Mouse (Mus musculus): ENCODE results near the gene Fat4.
A peak's percentile ranks its signal among the peaks of the same experiment; 100 is the strongest.

Fat4 gene

DNA sequence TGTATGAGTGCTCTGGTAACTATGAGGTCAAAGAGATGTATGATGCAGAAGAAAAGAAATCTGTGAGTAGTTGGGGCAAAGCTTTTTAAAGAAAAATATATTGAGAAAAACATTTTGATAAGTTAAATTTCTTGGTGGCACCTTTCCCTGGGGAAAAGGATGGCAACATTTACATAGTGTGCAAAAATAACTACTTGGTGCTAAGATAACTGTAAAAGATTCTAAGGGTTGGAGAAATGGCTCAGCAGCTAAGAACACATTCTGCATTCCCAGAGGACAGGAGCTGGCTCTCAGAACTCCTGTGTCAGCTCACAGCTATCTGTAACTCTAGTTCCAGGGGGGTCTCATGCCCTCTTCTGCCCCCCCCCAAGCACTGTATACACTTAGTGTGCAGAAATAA lies 99.6 kb downstream of the Fat4 start:
- no peak for DNase-seq

DNA sequence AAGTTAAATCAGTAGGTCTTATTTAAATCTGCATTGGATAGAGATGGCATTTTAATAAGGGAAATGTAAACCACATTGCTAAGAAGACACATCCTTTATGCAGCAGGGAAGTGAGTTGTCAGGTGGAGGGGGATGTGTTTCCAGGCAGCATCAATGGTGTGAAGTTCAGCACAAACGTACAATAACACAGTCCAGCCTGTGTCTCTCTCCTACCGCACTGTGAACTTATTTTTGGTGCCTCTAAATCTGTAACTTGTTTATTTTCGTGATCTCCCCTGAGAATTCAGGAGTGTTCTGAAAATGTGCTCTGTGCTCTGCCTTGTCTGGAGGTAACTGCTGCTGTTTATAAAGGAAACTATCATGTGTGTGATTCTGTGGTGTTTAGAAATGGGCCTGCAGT lies 102.4 kb downstream of the Fat4 start:
- no peak for DNase-seq

DNA sequence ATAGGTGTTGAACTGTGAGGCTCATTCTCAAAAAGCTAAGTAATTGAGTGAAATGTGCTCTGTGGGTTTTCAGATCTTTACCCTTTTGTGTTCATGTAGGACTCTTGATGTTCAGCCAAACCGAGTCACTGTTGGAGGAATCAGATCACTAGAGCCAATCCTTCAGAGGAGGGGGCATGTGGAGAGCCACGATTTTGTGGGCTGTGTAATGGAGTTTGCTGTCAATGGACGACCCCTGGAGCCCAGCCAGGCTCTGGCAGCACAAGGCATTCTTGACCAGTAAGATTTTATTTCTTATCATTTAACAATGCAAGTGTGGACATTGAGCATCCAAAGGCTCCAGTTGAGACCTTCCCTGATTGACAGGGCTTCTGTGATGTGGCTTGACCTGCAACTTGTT lies 113.3 kb downstream of the Fat4 start:
- no peak for DNase-seq

DNA sequence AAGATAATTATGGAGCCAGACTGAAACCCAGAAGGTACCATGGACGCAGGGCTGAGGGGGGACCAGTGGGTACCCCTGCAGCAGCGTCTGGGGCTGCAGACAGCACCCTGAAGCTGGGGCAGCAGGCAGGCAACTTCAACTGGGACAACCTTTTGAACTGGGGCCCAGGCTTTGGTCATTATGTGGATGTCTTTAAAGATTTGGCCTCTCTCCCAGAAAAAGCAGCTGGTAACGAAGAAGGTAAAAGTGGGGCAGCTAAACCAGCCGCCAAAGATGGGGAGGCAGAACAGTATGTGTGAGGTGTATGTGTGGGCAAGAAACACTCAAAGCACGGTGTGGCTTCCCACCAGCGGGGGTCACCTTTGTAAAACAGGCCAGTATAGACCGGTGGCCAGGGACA lies 123.8 kb downstream of the Fat4 start:
- DNase-seq = peak; percentile 4 to 5

DNA sequence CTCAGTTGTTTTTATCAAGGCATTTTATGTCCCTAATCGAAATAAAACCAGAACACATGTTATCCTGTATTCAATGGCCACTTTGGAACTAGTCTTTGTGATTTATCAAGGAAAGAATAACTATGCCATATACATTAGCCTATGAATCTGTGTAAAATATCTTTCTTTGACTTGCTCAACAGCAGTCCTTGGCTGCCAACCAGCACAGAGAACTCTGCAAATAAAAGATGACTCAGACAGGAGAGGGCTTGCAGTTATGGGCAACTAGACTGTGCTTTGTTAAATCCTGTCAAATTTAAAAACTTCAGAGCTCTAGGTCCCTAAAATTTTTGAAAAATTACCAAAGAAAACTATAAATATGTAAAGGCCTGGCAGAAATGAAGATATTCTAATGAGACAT lies 130.9 kb downstream of the Fat4 start:
- DNase-seq = no peak

DNA sequence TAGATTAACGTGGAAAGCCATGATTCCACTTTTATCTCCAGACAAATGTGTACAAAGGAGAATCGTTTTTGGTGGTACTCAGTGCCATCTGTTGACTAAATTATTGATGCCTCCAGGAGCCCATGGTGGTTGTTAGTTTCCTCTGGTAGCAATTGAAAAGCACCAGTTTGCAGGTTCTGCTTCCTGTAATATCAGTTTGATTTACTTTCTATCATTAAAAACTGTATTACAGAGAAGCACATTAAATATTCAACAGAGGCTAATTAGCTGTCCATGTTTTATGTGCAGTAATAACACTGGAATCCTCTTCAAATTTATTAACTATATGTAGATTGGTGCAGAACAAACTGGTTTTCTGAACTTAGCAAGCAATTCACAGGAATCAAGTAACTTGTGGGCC lies 149.4 kb downstream of the Fat4 start:
- no peak for DNase-seq

DNA sequence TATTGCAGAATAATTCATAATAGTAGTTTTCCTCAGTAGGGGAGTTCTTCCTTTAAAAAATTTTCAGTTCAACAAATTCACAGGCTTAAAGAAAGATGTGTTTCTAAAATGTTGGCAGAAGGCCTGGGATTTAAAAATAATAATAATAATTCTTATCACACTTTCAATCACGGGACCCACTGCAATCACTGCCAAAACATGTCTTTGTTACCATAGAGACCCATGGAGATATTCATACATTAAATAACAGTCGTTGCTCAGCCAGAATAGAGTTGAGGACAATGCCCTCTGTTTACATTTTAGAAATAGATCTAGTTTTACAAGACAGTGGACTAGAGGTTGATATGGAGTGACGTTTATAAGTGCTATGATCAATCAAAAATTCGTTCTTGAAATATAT lies 159.7 kb downstream of the Fat4 start:
- DNase-seq = no peak

DNA sequence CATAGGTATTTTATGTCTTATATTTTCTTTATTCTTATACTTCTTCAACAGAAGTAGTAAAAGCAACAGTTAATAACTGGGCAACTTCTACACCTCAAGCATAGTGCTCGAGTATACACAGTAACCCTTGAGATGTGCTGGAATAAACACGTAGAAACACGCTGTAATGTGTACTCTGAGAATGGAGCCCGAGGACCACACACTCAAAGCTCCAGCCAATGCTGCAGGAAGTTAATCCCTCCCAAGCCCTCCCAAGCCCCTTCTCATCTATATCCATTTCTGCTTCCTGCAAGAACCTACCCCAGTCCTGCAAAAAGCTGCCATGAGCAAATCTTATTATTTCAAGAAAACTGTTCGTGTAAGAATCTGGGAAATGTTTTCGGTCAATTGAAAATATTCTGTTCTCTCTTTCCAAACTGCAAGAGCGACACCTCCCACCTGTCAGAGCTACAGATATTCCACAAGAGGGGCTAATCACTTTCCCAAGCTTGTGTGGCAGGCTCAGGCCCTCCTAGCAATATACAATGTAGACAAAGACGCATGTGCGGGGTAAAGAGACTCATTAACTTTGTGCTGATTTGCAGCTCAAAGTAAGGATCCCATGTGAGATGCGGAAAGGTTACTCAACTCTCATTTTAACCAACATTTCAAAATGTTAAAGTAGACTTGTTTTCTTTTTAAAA lies 161.0 kb downstream of the Fat4 start:
- no peak for DNase-seq

DNA sequence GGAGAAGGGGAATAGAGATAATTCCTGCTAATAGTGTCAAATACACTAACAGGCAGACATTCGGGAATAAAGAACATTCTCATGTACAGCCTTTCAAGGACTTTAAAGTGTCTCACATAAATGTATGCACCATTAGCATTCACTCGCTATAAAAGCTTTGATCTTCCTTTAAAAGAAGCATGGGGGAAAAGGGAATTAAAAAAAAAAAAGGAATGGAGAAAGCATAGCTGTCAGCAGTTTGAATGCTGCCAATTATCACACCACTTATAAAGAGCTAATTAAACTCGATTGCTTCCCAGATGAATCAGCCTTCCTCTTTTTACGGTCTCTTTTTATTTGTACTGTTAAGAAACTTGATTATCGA lies 161.5 kb downstream of the Fat4 start:
- DNase-seq = no peak

DNA sequence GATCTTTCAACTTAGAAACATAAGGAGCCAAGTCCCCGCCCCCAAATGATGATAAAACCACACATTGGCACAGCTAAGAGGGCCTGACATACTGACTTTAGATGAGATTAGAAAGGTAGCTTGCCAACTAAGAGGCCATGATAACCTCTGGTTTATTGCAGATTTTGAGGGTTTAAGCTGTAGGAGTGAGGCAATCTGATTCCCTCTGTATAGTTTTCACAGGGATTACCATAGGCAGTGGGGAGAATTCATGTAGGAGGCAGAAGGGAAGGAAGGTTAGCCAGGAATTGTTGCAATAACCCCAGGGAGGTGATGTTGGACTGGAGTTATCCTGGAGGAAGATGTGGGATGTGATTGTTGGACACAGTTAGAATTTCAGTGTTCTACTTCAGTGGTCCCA lies 163.4 kb downstream of the Fat4 start:
- DNase-seq = no peak

DNA sequence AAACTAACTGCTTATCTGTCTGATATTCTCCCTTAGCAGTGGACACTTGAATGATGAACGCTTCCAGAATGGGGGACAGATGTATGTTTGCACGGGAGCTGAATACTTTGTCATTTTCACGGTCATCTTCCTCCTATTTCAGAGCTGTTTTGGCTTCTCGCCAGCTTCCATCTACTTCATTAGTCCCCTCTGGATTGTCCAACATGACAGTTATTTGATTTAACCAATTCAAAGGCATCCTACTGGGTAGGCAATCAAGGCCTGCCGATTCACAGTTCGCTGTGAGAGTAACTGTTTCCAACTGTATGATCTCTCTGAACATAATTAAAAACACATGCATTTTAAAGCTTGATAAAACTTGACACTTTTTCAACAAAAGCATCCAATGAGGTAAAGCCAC lies 166.3 kb downstream of the Fat4 start:
- no peak for DNase-seq

Data from cerebellum, adult 18-20 months (tissue).